Mouse (Mus musculus): ENCODE measurements around the gene Lrrc8b. TPM values are rescaled to one million over a fixed set of nuclear protein-coding genes. Genes with fewer than 3 reads are reported as not detected.
A peak's percentile ranks its signal among the peaks of the same experiment; 100 is the strongest.

Lrrc8b gene
- polyA plus RNA-seq, 1 experiment from 2014 or later = 7.5 TPM

DNA sequence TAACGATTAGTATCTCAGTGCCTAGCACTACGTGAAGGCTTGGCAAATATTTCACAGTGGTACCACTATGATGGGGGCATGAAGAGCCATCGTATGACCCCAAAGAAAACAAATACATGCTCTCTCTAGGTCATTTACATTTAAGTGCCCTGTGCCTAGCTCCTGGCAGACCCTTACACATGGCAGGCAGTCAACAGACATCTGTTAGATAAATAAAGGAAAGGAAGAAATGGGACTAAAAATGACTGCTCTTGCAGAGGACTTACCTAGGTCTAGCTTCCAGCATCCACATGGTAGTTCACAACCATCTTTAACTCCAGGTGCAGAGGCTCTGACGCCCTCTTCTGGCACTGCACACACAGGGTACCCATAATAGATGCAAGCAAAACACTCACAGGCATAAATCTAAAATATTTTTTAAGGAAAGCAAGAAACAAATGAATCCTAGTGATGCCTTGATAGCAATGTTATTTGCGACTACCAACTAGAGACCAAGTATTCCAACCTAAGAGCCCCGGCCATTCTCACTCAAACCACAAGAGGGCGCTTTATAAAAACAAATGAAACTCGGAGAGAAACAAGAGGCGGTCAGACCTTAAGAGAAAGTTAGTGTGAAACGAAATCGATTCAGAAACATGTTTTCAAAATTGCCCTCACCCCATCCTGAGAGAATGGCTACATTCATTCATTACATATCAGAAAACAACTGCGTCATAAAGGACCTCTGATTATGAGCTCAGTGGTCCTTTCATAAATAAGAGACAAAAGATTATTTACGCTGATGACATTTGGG lies 15.7 kb upstream of the Lrrc8b start:
- H3K9ac ChIP-seq (replicated peaks; ENCODE audit: low read depth) = no peak overlapping the region
- 28% methylated on average over 13 of the region's 13 CpGs for WGBS
- no peaks in the 10 kb centered on the region for H3K4me1 ChIP-seq (ENCODE audit: insufficient read depth, low read depth, low read length)
- DNase-seq (ENCODE audit: low spot score) (peak; percentile 70), ATAC-seq (no peak)
- no peaks in the 10 kb centered on the region for H3K9me3 ChIP-seq (ENCODE audit: low read length)
- no peaks in the 10 kb centered on the region for H3K36me3 ChIP-seq (ENCODE audit: insufficient read depth, low read length)
- H3K27me3 ChIP-seq (replicated peaks; ENCODE audit: insufficient read depth, low read length) = no peaks in the 10 kb centered on the region
- H3K4me3 ChIP-seq (ENCODE audit: low read depth, low read length) = peak overlapping the region; percentile 31
- H3K27ac ChIP-seq (ENCODE audit: low read length) = no peak overlapping the region
- H3K4me2 ChIP-seq (replicated peaks; ENCODE audit: low read depth, low read length) = peak overlapping the region; percentile 44
- TF ChIP-seq EP300 (IDR thresholded peaks at IDR 0.05) (no peak), CTCF (IDR thresholded peaks at IDR 0.05) (peak; percentile 72)

DNA sequence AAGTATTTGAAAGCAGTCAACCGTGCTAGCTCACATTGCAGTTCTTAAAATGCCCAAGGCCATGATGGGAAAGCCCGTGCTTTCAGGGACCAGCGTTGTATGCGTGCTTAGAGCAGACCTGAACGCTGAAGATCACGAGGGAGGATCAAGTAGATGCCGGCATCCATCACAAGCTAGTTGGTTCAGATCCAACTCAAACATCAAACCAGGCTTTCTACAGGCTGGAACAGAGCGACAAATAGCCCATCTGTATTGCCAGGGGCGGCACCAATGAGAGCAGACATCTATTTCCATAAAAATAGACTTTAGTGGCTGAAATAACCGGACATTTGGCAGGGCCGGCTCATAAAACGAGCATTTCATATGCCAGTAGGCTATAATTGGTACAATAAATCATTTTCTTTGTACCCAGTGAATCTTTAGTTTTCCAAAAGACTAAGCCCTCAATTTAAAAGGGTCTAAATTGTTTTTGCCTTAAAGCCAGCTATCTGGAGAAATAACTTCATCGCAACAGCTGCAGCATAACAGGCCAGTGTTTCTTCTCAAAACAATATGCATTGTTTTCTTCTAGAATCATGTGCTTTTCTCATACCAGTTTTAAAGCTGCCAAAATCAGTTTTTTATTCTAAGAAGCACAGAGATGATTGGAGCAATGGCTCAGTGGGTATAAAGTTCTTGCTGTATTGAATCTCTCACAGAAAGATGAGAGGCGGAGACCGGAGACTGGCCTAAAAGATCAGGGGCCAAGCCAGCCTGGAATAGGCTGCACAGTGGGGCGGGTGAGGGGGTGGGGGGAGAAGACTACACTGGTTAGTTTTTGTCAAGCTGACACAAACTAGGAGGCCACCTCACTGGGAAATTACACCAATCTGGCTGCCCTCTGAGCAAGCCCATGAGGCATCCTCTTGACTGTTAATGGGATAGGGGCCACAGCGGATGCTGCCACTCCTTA lies 14.9 kb upstream of the Lrrc8b start:
- DNase-seq (ENCODE audit: low spot score) (peak; percentile 36), ATAC-seq (no peak)
- Histone ChIP-seq H3K36me3 (ENCODE audit: insufficient read depth, low read length) (no peaks in the 10 kb centered on the region), H3K9me3 (ENCODE audit: low read length) (no peaks in the 10 kb centered on the region), H3K4me2 (replicated peaks; ENCODE audit: low read depth, low read length) (peak overlapping the region; percentile 44), H3K4me3 (ENCODE audit: low read depth, low read length) (peak overlapping the region; percentile 31), H3K4me1 (ENCODE audit: insufficient read depth, low read depth, low read length) (no peaks in the 10 kb centered on the region), H3K9ac (replicated peaks; ENCODE audit: low read depth) (no peak overlapping the region), H3K27me3 (replicated peaks; ENCODE audit: insufficient read depth, low read length) (no peaks in the 10 kb centered on the region), H3K27ac (ENCODE audit: low read length) (no peak overlapping the region)
- TF ChIP-seq EP300 (IDR thresholded peaks at IDR 0.05) = no peak
- TF ChIP-seq CTCF (IDR thresholded peaks at IDR 0.05) = no peak
- WGBS = 54% methylated on average over 17 of the region's 17 CpGs

DNA sequence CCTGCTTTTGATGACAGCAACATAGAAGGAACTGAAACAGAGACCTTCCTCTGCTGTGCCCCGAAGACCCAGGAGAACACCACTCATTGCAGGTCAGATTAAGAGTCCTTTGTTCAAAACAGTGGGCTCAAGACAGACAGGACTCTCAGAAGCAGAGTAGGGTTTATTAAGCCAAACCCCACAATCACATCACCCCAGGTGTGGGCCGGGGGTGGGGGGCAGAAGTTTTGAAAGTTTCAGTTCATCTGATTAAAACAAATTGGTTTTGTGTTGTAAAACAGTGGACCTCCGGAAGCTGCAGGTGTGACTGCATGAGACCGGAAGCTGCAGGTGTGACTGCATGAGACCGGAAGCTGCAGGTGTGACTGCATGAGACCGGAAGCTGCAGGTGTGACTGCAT lies 14.0 kb upstream of the Lrrc8b start:
- Histone ChIP-seq H3K4me3 (ENCODE audit: low read depth, low read length) (no peak overlapping the region), H3K4me1 (ENCODE audit: insufficient read depth, low read depth, low read length) (no peaks in the 10 kb centered on the region), H3K36me3 (ENCODE audit: insufficient read depth, low read length) (no peaks in the 10 kb centered on the region), H3K27ac (ENCODE audit: low read length) (no peak overlapping the region), H3K27me3 (replicated peaks; ENCODE audit: insufficient read depth, low read length) (no peaks in the 10 kb centered on the region), H3K9me3 (ENCODE audit: low read length) (no peaks in the 10 kb centered on the region), H3K9ac (replicated peaks; ENCODE audit: low read depth) (no peak overlapping the region), H3K4me2 (replicated peaks; ENCODE audit: low read depth, low read length) (no peak overlapping the region)
- TF ChIP-seq CTCF (IDR thresholded peaks at IDR 0.05) (no peak), EP300 (IDR thresholded peaks at IDR 0.05) (no peak)
- ATAC-seq (no peak), DNase-seq (ENCODE audit: low spot score) (no peak)
- WGBS = 91% methylated on average over 5 of the region's 6 CpGs

DNA sequence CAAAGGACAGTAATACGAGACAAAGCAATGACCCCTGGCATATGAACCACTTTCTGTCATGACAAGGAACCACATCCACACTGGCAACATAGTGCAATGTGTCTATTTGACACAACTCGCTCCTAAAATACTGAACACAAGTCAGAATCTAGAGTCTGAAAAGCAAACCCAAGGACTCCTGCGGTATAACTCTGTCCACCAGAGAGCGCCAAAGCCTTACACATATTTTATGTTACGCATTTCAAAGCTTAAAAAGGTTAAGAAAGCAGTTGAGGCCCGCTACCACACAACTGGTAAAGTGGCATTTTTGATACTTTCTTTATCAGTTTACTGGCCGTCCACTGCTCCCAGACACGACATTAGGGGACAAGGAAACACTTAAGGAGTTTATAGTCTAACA lies 10.6 kb upstream of the Lrrc8b start:
- TF ChIP-seq CTCF (IDR thresholded peaks at IDR 0.05) = peak; percentile 86
- TF ChIP-seq EP300 (IDR thresholded peaks at IDR 0.05) = no peak
- H3K36me3 ChIP-seq (ENCODE audit: insufficient read depth, low read length) = no peaks in the 10 kb centered on the region
- no peak overlapping the region for H3K27ac ChIP-seq (ENCODE audit: low read length)
- H3K4me1 ChIP-seq (ENCODE audit: insufficient read depth, low read depth, low read length) = no peaks in the 10 kb centered on the region
- H3K4me3 ChIP-seq (ENCODE audit: low read depth, low read length) = no peak overlapping the region
- 7% methylated on average over 8 of the region's 8 CpGs for WGBS
- DNase-seq (ENCODE audit: low spot score) (peak; percentile 81), ATAC-seq (no peak; the same call in 1 of the 2 replicates)
- H3K27me3 ChIP-seq (replicated peaks; ENCODE audit: insufficient read depth, low read length) = no peaks in the 10 kb centered on the region
- H3K4me2 ChIP-seq (replicated peaks; ENCODE audit: low read depth, low read length) = no peak overlapping the region
- H3K9me3 ChIP-seq (ENCODE audit: low read length) = no peaks in the 10 kb centered on the region
- H3K9ac ChIP-seq (replicated peaks; ENCODE audit: low read depth) = no peak overlapping the region

DNA sequence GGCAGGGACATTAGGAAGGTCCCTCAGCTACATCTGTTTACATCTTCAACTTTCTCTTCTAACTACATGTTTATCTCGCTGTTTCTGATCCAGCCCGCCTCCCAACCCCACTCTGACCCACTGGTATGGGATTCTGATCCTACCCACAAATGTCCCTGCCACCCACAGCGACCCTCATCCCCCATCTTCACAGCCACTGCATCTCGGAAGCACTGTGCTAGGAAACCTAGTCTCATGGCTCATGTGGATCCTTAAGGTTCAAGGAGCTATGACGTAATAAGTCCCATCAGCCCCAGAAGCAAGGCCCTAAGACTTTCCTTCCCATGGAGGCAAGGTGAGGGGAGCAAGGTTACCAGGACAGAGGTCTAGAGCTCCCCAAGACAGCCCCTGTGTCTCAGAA lies 7.9 kb upstream of the Lrrc8b start:
- Histone ChIP-seq H3K4me1 (ENCODE audit: insufficient read depth, low read depth, low read length) (no peaks in the 10 kb centered on the region), H3K9ac (replicated peaks; ENCODE audit: low read depth) (no peak overlapping the region), H3K4me3 (ENCODE audit: low read depth, low read length) (no peak overlapping the region), H3K27me3 (replicated peaks; ENCODE audit: insufficient read depth, low read length) (no peaks in the 10 kb centered on the region), H3K36me3 (ENCODE audit: insufficient read depth, low read length) (no peaks in the 10 kb centered on the region), H3K9me3 (ENCODE audit: low read length) (no peaks in the 10 kb centered on the region), H3K4me2 (replicated peaks; ENCODE audit: low read depth, low read length) (no peak overlapping the region), H3K27ac (ENCODE audit: low read length) (no peak overlapping the region)
- ATAC-seq (no peak), DNase-seq (ENCODE audit: low spot score) (no peak)
- 77% methylated on average over 5 of the region's 5 CpGs for WGBS
- TF ChIP-seq EP300 (IDR thresholded peaks at IDR 0.05) = no peak
- TF ChIP-seq CTCF (IDR thresholded peaks at IDR 0.05) = no peak

DNA sequence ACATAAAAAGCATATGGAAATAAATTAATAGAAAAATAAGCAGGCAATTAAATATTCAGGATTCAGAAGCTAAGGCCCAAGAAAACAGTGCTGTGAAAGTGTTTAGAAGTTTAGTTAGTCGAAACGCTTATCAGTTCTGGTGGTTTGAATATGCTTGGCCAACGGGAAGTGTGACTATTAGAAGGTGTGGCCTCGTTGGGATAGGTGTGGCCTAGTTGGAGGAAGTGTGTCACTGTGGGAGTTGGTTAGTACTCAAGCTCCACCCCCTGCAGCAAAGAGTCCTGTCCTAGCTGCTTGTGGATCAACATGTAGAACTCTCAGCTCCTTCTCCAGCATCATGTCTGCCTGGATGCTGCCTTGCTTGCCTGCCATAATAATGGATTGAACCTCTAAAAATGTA lies 6.5 kb upstream of the Lrrc8b start:
- TF ChIP-seq CTCF (IDR thresholded peaks at IDR 0.05) = no peak
- no peak for TF ChIP-seq EP300 (IDR thresholded peaks at IDR 0.05)

More for the DNA sequence above, 6.5 kb upstream of the Lrrc8b start:
- Histone ChIP-seq H3K9me3 (ENCODE audit: low read length) (no peaks in the 10 kb centered on the region), H3K27me3 (replicated peaks; ENCODE audit: insufficient read depth, low read length) (no peaks in the 10 kb centered on the region), H3K36me3 (ENCODE audit: insufficient read depth, low read length) (no peaks in the 10 kb centered on the region), H3K9ac (replicated peaks; ENCODE audit: low read depth) (no peak overlapping the region), H3K4me3 (ENCODE audit: low read depth, low read length) (no peak overlapping the region), H3K4me1 (ENCODE audit: insufficient read depth, low read depth, low read length) (no peaks in the 10 kb centered on the region), H3K27ac (ENCODE audit: low read length) (no peak overlapping the region), H3K4me2 (replicated peaks; ENCODE audit: low read depth, low read length) (no peak overlapping the region)
- DNase-seq (ENCODE audit: low spot score) (peak; percentile 61), ATAC-seq (peak; percentile 38; the same call in 1 of the 2 replicates)
- 77% methylated on average over 4 of the region's 4 CpGs for WGBS
